Mouse (Mus musculus): Measurements from ENCODE around the gene Pitpnc1.

The Pitpnc1 gene

GRCm38 (mm10) chr11:107470521-107471041, at the start of gene Pitpnc1:
Gene Pitpnc1, minus strand, starts transcription at chr11:107470699.
- WGBS = under 1% methylated on average over 37 of the region's 37 CpGs

GRCm38 (mm10) chr11:107518645-107519429, 48.3 kb upstream of the Pitpnc1 start:
- 89% methylated on average over 5 of the region's 5 CpGs for WGBS

- 96% methylated on average over 2 of the region's 2 CpGs for WGBS
These were observed 45.9 kb upstream of the Pitpnc1 start for GRCm38 (mm10) chr11:107516387-107516786.

GRCm38 (mm10) chr11:107513047-107513446, 42.5 kb upstream of the Pitpnc1 start:
- 36% methylated on average over 10 of the region's 10 CpGs for WGBS

GRCm38 (mm10) chr11:107511954-107512353, 41.5 kb upstream of the Pitpnc1 start:
- 38% methylated on average over 5 of the region's 5 CpGs for WGBS

- WGBS = 16% methylated on average over 18 of the region's 18 CpGs
These were observed 40.1 kb upstream of the Pitpnc1 start for GRCm38 (mm10) chr11:107510362-107511269.

GRCm38 (mm10) chr11:107509631-107510338, 39.3 kb upstream of the Pitpnc1 start:
- 21% methylated on average over 11 of the region's 11 CpGs for WGBS

GRCm38 (mm10) chr11:107506260-107506659, 35.8 kb upstream of the Pitpnc1 start:
- 52% methylated on average over 1 of the region's 1 CpGs for WGBS

- WGBS = 98% methylated on average over 3 of the region's 4 CpGs
These were observed 33.9 kb upstream of the Pitpnc1 start for GRCm38 (mm10) chr11:107504364-107504763.

- 83% methylated on average over 8 of the region's 8 CpGs for WGBS
These were observed 32.3 kb upstream of the Pitpnc1 start for GRCm38 (mm10) chr11:107502801-107503200.

- whole genome bisulfite sequencing = 89% methylated on average over 3 of the region's 3 CpGs
These were observed 13.8 kb upstream of the Pitpnc1 start for GRCm38 (mm10) chr11:107484341-107484740.

GRCm38 (mm10) chr11:107479862-107480203, 9.3 kb upstream of the Pitpnc1 start:
- 1% methylated on average over 10 of the region's 10 CpGs for WGBS

GRCm38 (mm10) chr11:107479053-107479861, 8.8 kb upstream of the Pitpnc1 start, which contains the start of gene Psmd12:
Gene Psmd12, plus strand, starts transcription at chr11:107479484.
- WGBS = under 1% methylated on average over 51 of the region's 51 CpGs

- WGBS = 21% methylated on average over 8 of the region's 8 CpGs
These were observed 2.8 kb upstream of the Pitpnc1 start for GRCm38 (mm10) chr11:107473137-107473820.

GRCm38 (mm10) chr11:107472304-107472703, 1.8 kb upstream of the Pitpnc1 start:
- 91% methylated on average over 3 of the region's 3 CpGs for WGBS

GRCm38 (mm10) chr11:107471071-107471720, 697 bp upstream of the Pitpnc1 start:
- 8% methylated on average over 11 of the region's 11 CpGs for WGBS

GRCm38 (mm10) chr11:107469523-107470371, 752 bp downstream of the Pitpnc1 start:
- under 1% methylated on average over 59 of the region's 59 CpGs for WGBS

- under 1% methylated on average over 38 of the region's 38 CpGs for WGBS
These were observed 1.4 kb downstream of the Pitpnc1 start for GRCm38 (mm10) chr11:107469031-107469522.

Data from cerebral cortex, adult 2 months (tissue).